14 mouse cellular contexts compared by ENCODE assay signal in the genomic region with DNA sequence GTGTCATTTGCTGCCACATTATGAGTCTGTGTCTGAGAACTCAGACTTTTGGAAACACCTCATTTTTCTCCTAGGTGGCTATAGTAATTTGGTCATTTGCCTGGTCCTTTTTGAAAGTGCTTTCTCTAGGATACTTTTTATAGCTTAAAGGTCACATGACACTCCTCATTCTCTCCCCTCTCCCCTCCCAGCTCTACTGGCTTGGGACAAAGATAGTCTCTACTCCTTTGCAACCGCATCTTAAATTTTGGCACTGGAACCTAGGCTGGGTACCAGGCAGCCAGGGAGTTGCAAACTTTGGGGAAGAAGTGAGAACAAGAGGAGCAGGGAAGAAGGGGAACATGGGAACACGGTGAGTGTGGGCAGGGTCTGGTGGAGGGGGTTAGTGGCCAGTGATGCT. TPM values are rescaled to one million over a fixed set of nuclear protein-coding genes. Genes with fewer than 3 reads are reported as not detected.
DNase-seq lines count a peak whose midpoint lies in the region; ATAC-seq and TF ChIP-seq lines count a peak whose summit lies in the region.
"Had no signal": no experiment of that assay in that cellular context is flagged by ENCODE, and none has a peak within 500 bp of the region (broad histone marks: within the 10 kb centered on the region; RNA-seq: fewer than 3 reads in every experiment).

No protein-coding gene starts in this region.

- H3K4me2 ChIP-seq in kidney, embryonic 14.5 days (replicated peaks; ENCODE audit: low read depth, low read length): peak overlapping the region; percentile 59
- H3K4me2 ChIP-seq in midbrain, embryonic 13.5 days (replicated peaks): no peak overlapping the region
- H3K4me2 ChIP-seq in heart, postnatal 0 days (ENCODE audit: low read depth, low read length): 0 out of 2 replicates have a peak overlapping the region, but pooled peaks have one; percentile 8
- H3K4me2 ChIP-seq in stomach, embryonic 15.5 days: peak overlapping the region; percentile 55
- H3K4me2 ChIP-seq in forebrain, embryonic 15.5 days (replicated peaks): no peak overlapping the region

- no peak for DNase-seq in kidney, postnatal 36 days
- DNase-seq in midbrain, embryonic 10.5 days (ENCODE audit: low spot score): peak; percentile 26
- DNase-seq in heart, postnatal 0 days (ENCODE audit: low spot score): no peak
- no peak for DNase-seq in left cerebral cortex, postnatal 10 days (ENCODE audit: extremely low spot score in 1 of 2, low spot score in 2 of 2)
- DNase-seq: cerebellum, adult 18-20 months; layer of hippocampus, postnatal 36 days; right cerebral cortex, postnatal 25 days had no signal

- H3K9ac ChIP-seq in kidney, embryonic 14.5 days (ENCODE audit: low read depth, low read length): peak overlapping the region; percentile 72; the same call in 1 of the 2 replicates
- no peak overlapping the region for H3K9ac ChIP-seq in midbrain, embryonic 13.5 days (replicated peaks)
- no peak overlapping the region for H3K9ac ChIP-seq in heart, postnatal 0 days (replicated peaks; ENCODE audit: low read depth, low read length)
- no peak overlapping the region for H3K9ac ChIP-seq in stomach, embryonic 15.5 days
- H3K9ac ChIP-seq in forebrain, embryonic 15.5 days (replicated peaks): no peak overlapping the region

- no peaks in the 10 kb centered on the region for H3K9me3 ChIP-seq in kidney, embryonic 14.5 days (ENCODE audit: control insufficient read depth, low read length)
- H3K9me3 ChIP-seq in midbrain, embryonic 10.5 days (replicated peaks): no peaks in the 10 kb centered on the region
- H3K9me3 ChIP-seq in midbrain, embryonic 13.5 days: no peaks in the 10 kb centered on the region
- no peaks in the 10 kb centered on the region for H3K9me3 ChIP-seq in heart, postnatal 0 days (replicated peaks; ENCODE audit: control insufficient read depth, low read length)
- no peaks in the 10 kb centered on the region for H3K9me3 ChIP-seq in stomach, embryonic 15.5 days
- H3K9me3 ChIP-seq in forebrain, embryonic 15.5 days: no peaks in the 10 kb centered on the region

- intact Hi-C loops in left cerebral cortex, postnatal 10 days (cut with DNase I): loop anchor here (5.0 kb wide), 1 partner anchor 662 kb away; no protein-coding TSS in a partner anchor

- H3K27ac ChIP-seq in kidney, embryonic 14.5 days (ENCODE audit: low read depth, low read length): peak overlapping the region; percentile 85
- H3K27ac ChIP-seq in midbrain, embryonic 10.5 days (replicated peaks): no peak overlapping the region
- H3K27ac ChIP-seq in midbrain, embryonic 13.5 days: no peak overlapping the region
- H3K27ac ChIP-seq in heart, postnatal 0 days (ENCODE audit: low read depth): peak overlapping the region; percentile 41; the same call in 1 of the 2 replicates
- peak overlapping the region; percentile 85 for H3K27ac ChIP-seq in stomach, embryonic 15.5 days
- no peak overlapping the region for H3K27ac ChIP-seq in forebrain, embryonic 15.5 days (replicated peaks)

- no peak for TF ChIP-seq CTCF in heart, postnatal 0 days (IDR thresholded peaks at IDR 0.05; ENCODE audit: low read depth)

- peak overlapping the region; percentile 12; the same call in 1 of the 2 replicates for H3K4me3 ChIP-seq in kidney, embryonic 14.5 days (ENCODE audit: low read length)
- H3K4me3 ChIP-seq in midbrain, embryonic 10.5 days: no peak overlapping the region
- no peak overlapping the region for H3K4me3 ChIP-seq in midbrain, embryonic 13.5 days (replicated peaks)
- H3K4me3 ChIP-seq in heart, postnatal 0 days (ENCODE audit: low read depth, low read length): no peak overlapping the region
- peak overlapping the region; percentile 42 for H3K4me3 ChIP-seq in stomach, embryonic 15.5 days (replicated peaks)
- H3K4me3 ChIP-seq in forebrain, embryonic 15.5 days: no peak overlapping the region
- H3K4me3 ChIP-seq: myocyte had no signal

- H3K4me1 ChIP-seq in kidney, embryonic 14.5 days (ENCODE audit: control insufficient read depth, insufficient read depth, low read length): peaks cover 9% of the 10 kb centered on the region; the same call in 1 of the 2 replicates
- H3K4me1 ChIP-seq in midbrain, embryonic 10.5 days: peaks cover 32% of the 10 kb centered on the region
- H3K4me1 ChIP-seq in midbrain, embryonic 13.5 days (replicated peaks): peaks cover 12% of the 10 kb centered on the region; the same call in 1 of the 2 replicates
- H3K4me1 ChIP-seq in heart, postnatal 0 days (ENCODE audit: control insufficient read depth, insufficient read depth): no peaks in the 10 kb centered on the region
- peaks cover 8% of the 10 kb centered on the region for H3K4me1 ChIP-seq in stomach, embryonic 15.5 days
- peaks cover 20% of the 10 kb centered on the region for H3K4me1 ChIP-seq in forebrain, embryonic 15.5 days

- TF ChIP-seq EP300 in heart, postnatal 0 days (IDR thresholded peaks at IDR 0.05; ENCODE audit: low read depth): no peak

- no peak for ATAC-seq in kidney, embryonic 14.5 days (ENCODE audit: low FRiP score, low TSS enrichment)
- ATAC-seq in midbrain, embryonic 13.5 days: no peak
- ATAC-seq in heart, postnatal 0 days (ENCODE audit: insufficient read depth, low read depth): no peak
- ATAC-seq in stomach, embryonic 15.5 days (ENCODE audit: insufficient read depth, low FRiP score, low read depth): no peak
- no peak for ATAC-seq in forebrain, embryonic 15.5 days (replicated peaks)

- peaks cover 15% of the 10 kb centered on the region; the same call in 1 of the 2 replicates for H3K27me3 ChIP-seq in kidney, embryonic 14.5 days (ENCODE audit: control insufficient read depth, insufficient read depth, low read length)
- H3K27me3 ChIP-seq in midbrain, embryonic 10.5 days (ENCODE audit: low read depth, poor library complexity, severe bottlenecking): peaks cover 98% of the 10 kb centered on the region
- peaks cover 92% of the 10 kb centered on the region for H3K27me3 ChIP-seq in midbrain, embryonic 13.5 days
- H3K27me3 ChIP-seq in heart, postnatal 0 days (ENCODE audit: control insufficient read depth, insufficient read depth, low read length): peaks cover 79% of the 10 kb centered on the region
- 0 out of 2 replicates have a peak, but pooled peaks cover 7% of the 10 kb centered on the region for H3K27me3 ChIP-seq in stomach, embryonic 15.5 days (replicated peaks)
- peaks cover 80% of the 10 kb centered on the region for H3K27me3 ChIP-seq in forebrain, embryonic 15.5 days

- 6% methylated on average over 2 of the region's 2 CpGs for WGBS in kidney, embryonic 14.5 days
- 5% methylated on average over 2 of the region's 2 CpGs for WGBS in midbrain, embryonic 10.5 days
- WGBS in midbrain, embryonic 13.5 days: 0% methylated on average over 2 of the region's 2 CpGs
- 7% methylated on average over 2 of the region's 2 CpGs for WGBS in heart, postnatal 0 days
- WGBS in stomach, embryonic 15.5 days: 6% methylated on average over 2 of the region's 2 CpGs
- WGBS in forebrain, embryonic 15.5 days: 0% methylated on average over 2 of the region's 2 CpGs

- no peaks in the 10 kb centered on the region for H3K36me3 ChIP-seq in kidney, embryonic 14.5 days (ENCODE audit: control insufficient read depth, insufficient read depth, low read length)
- H3K36me3 ChIP-seq in midbrain, embryonic 10.5 days: no peaks in the 10 kb centered on the region
- H3K36me3 ChIP-seq in midbrain, embryonic 13.5 days: no peaks in the 10 kb centered on the region
- no peaks in the 10 kb centered on the region for H3K36me3 ChIP-seq in heart, postnatal 0 days (replicated peaks; ENCODE audit: control insufficient read depth, insufficient read depth, low read length)
- no peaks in the 10 kb centered on the region for H3K36me3 ChIP-seq in stomach, embryonic 15.5 days
- no peaks in the 10 kb centered on the region for H3K36me3 ChIP-seq in forebrain, embryonic 15.5 days

RNA-seq across cellular contexts. Expression of gene Tcf21, which starts 5.2 kb away (rescaled TPM):
- polyA plus RNA-seq in kidney, embryonic 14.5 days (2014; fragmentation: Nextera tagmentation; extraction: Ambion mirVana): 331 and 384 TPM in 2 replicates
- polyA plus RNA-seq in midbrain, embryonic 10.5 days (2016; fragmentation: Nextera tagmentation; extraction: Ambion mirVana): not detected in 2 replicates
- polyA plus RNA-seq in midbrain, embryonic 13.5 days (2015; fragmentation: Nextera tagmentation; extraction: Ambion mirVana): 0.32 and 0.41 TPM in 2 replicates
- 17.9 and 21.9 TPM in 2 replicates for total RNA-seq in heart, postnatal 0 days (2014; rRNA removed; ENCODE audit: low replicate concordance)
- 56.0 and 56.9 TPM in 2 replicates for polyA plus RNA-seq in heart, postnatal 0 days (2015; fragmentation: Nextera tagmentation; extraction: Ambion mirVana)
- polyA plus RNA-seq in stomach, embryonic 15.5 days (2015; fragmentation: Nextera tagmentation; extraction: Ambion mirVana): 211 and 218 TPM in 2 replicates
- not detected for total RNA-seq in left cerebral cortex, postnatal 10 days (2021)
- polyA plus RNA-seq in forebrain, embryonic 15.5 days (2015; fragmentation: Nextera tagmentation; extraction: Ambion mirVana): 0.29 and 0.45 TPM in 2 replicates
- total RNA-seq: granulocyte monocyte progenitor cell, adult 5-6 weeks; layer of hippocampus, postnatal 36 days; megakaryocyte progenitor cell, adult 5-6 weeks had no signal
- polyA plus RNA-seq: myocyte had no signal

Comparison
In these comparisons a context has a peak if more than half of its experiments do, and no peak if none do; other contexts are left out.
1. H3K27ac ChIP-seq: peak in kidney, embryonic 14.5 days (single experiment), heart, postnatal 0 days (single experiment) and stomach, embryonic 15.5 days (single experiment); none in midbrain, embryonic 10.5 days (single experiment), midbrain, embryonic 13.5 days (single experiment) and forebrain, embryonic 15.5 days (single experiment).
2. H3K4me2 ChIP-seq: peak in kidney, embryonic 14.5 days (single experiment), heart, postnatal 0 days (single experiment) and stomach, embryonic 15.5 days (single experiment); none in midbrain, embryonic 13.5 days (single experiment) and forebrain, embryonic 15.5 days (single experiment).
3. H3K4me3 ChIP-seq: peak in kidney, embryonic 14.5 days (single experiment) and stomach, embryonic 15.5 days (single experiment); none in midbrain, embryonic 10.5 days (single experiment), midbrain, embryonic 13.5 days (single experiment), heart, postnatal 0 days (single experiment) and forebrain, embryonic 15.5 days (single experiment).
4. RNA of gene Tcf21, which starts 5.2 kb away (polyA plus RNA-seq): 331 to 384 TPM in kidney, embryonic 14.5 days, 211 to 218 TPM in stomach, embryonic 15.5 days and 56.0 to 56.9 TPM in heart, postnatal 0 days; 0.29 to 0.45 TPM in forebrain, embryonic 15.5 days, 0.32 to 0.41 TPM in midbrain, embryonic 13.5 days and not detected in midbrain, embryonic 10.5 days; every median in the first group is over 10 times any median in the second.